Mouse (Mus musculus) gastrocnemius, postnatal 14 days (tissue): ENCODE measurements around the gene Slc2a5. TPM values are rescaled to one million over a fixed set of nuclear protein-coding genes. Genes with fewer than 3 reads are reported as not detected.
A peak's percentile ranks its signal among the peaks of the same experiment; 100 is the strongest.

Source experiments
- DNase-seq: peaks from one replicate; pipeline ENCODE4 v3.0.0; 2021; ENCODE audit warnings: mixed read lengths
- intact Hi-C: fragments of 180-260 bp; cut with DNase I; formaldehyde crosslinking; loops from one replicate; pipeline ENCODE4 v1.15.1; 2025; ENCODE audit warnings: low total_unique reads
- total RNA-seq, 2 experiments: library from RNA; stranded (reverse); gene quantifications; 2 replicates each; pipeline ENCODE4 v1.2.3; 2021

Slc2a5 gene
- total RNA-seq, 2 experiments from 2014 or later = 0.49 to 0.58 TPM

DNA sequence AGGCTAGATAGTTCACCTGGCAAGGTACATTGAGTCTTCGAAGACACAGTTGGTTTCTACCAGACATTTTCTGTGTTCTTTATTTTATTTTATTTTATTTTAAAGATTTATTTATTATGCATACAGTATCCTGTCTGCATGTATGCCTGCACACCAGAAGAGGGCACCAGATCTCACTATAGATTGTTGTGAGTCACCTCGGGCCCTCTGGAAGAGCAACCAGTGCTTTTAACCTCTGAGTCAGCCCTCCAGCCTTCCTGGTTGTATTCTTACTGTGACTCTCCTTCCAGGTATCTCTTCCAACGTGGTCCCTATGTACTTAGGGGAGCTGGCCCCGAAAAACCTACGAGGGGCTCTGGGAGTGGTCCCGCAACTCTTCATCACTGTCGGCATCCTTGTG lies 16.2 kb downstream of the Slc2a5 start:
- no peak for DNase-seq
- intact Hi-C loops = no loop called here

DNA sequence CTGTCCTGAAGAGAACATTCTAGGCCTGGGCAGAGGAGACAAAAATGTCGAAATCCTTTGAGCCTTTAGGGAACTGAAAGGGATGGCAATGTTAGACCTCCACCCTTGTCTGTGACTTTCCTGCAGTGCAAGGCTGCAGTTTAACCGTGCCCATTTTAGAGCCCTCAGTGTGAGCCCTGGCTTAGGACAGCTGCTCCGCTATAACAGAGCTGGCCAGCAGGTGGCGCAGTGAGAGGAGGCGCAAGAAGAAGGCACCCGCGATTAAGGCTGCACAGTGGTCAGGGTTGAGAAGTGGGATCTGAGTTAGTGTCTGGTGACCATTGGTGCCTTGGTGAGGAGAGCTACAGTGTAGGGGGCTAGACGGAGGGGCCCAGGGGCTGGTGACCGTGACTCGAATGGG lies 17.6 kb downstream of the Slc2a5 start:
- peak; percentile 81 for DNase-seq
- intact Hi-C loops = no loop called here

- DNase-seq = no peak
- intact Hi-C loops = no loop called here
Observed at GRCm38 (mm10) chr4:150137368-150138083, 18.4 kb downstream of the Slc2a5 start.

DNA sequence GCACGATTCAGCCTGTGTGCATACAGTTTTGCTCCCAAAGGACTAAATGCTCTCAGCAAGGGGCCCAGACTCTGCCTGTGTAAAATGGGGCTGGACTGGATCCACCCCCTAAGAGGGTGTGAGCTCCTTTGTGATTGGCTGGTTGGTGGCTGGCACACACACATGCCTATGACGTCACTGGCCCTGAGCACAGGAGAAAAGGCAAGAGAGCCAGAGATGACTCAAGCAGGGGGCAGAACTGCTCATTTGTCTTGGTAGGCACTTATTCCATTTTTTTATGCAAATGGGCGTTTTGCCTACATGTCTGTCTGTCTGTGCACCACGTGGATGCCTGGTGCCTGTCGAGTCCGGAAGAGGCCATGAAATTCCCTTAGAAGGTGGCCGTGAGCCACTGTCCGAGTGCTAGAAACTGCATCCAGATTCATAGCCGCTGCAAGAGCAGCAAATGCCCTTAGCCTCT lies 19.0 kb downstream of the Slc2a5 start:
- DNase-seq = peak; percentile 63
- intact Hi-C loops = no loop called here

GRCm38 (mm10) chr4:150139090-150139489 lies 20.0 kb downstream of the Slc2a5 start:
- no peak for DNase-seq
- intact Hi-C loops = no loop called here

- intact Hi-C loops = no loop called here
- no peak for DNase-seq
Observed at GRCm38 (mm10) chr4:150140346-150140745, 21.3 kb downstream of the Slc2a5 start.

GRCm38 (mm10) chr4:150144242-150144641 lies 25.2 kb downstream of the Slc2a5 start:
- intact Hi-C loops = no loop called here
- DNase-seq = no peak

GRCm38 (mm10) chr4:150146286-150146685 lies 27.2 kb downstream of the Slc2a5 start:
- intact Hi-C loops = no loop called here
- no peak for DNase-seq

DNA sequence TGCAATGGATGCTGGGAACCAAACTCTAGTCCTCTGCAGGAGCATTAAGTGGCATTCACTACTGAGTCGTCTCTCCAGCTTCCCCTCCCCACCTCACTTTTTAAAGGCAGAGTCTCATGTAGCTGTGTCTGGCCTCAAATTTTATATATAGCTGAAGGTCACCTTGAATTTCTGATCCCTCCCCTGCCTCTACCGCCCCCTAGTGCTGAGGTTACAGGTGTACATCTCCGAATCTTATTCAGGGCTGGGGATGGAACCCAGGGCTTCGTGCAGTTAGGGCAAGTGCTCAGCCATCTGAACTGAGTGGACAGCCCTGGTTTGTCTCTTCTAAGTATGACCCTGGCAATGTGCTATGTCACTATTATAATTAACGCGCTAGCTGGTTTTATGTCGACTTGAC lies 32.0 kb downstream of the Slc2a5 start:
- intact Hi-C loops = no loop called here
- no peak for DNase-seq

GRCm38 (mm10) chr4:150152483-150152882 lies 33.4 kb downstream of the Slc2a5 start:
- intact Hi-C loops = no loop called here
- no peak for DNase-seq

DNA sequence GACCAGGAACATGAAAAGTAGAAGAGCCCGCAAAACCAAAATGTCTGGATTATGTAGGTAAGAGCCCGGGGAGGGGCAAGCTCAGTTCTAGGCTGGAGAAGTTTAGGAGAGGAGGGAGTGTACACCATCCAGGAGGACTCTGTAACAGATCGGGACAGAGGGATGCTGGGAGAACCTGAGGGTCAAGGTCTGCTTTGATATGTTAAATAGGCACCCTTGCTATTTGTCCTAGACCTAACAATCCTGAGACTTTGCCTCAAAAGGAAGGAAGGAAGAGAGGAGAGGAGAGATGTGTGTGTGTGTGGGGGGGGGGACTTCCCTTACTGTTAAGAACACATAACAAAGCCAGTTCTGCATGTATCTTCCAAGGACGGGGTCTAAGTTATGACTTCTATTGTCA lies 36.2 kb downstream of the Slc2a5 start:
- intact Hi-C loops = no loop called here
- DNase-seq = no peak

DNA sequence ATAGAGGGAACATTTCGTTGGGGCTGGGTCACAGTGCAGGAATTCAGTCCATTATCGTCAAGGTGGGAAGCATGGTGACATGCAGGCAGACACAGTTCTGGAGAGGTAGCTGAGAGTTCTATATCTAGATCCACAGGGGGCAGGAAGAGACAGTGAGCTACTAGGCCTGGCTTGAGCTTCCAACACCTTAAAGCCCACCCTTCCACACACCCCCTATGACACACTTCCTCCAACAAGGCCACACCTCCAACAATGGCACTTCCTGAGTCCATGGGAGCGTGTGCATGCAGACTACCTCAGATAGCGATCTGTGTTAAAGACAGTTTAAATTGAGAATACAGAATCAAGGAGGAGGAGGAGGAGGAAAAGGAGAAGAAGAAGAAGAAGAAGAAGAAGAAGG lies 36.6 kb downstream of the Slc2a5 start:
- intact Hi-C loops = no loop called here

GRCm38 (mm10) chr4:150157348-150157882 lies 38.3 kb downstream of the Slc2a5 start:
- intact Hi-C loops = no loop called here
- no peak for DNase-seq

More for the DNA sequence above, 36.6 kb downstream of the Slc2a5 start:
- DNase-seq = no peak

GRCm38 (mm10) chr4:150159458-150159857 lies 40.4 kb downstream of the Slc2a5 start:
- no peak for DNase-seq
- intact Hi-C loops = no loop called here

- no peak for DNase-seq
- intact Hi-C loops = no loop called here
Observed at GRCm38 (mm10) chr4:150162561-150163169, 43.6 kb downstream of the Slc2a5 start.

DNA sequence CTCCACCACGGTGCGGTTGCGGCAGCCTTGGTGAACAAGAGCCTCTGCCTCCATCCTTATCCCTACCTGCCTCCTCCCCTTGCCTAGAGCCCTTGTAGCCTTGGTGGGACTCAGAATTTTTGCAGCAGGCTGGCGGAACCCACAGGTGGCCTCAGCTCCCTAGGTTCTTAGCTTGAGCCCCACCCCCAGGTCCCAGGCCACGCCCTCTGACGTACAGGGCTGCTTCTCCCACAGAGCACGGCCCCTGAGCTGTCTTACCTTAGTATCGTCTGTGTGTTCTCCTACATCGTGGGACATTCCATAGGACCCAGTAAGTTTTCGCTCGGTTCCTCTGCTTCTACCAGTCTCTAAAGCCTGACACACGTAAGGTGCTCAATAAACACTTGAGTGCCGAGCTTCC lies 45.8 kb downstream of the Slc2a5 start:
- intact Hi-C loops = no loop called here
- no peak for DNase-seq

DNA sequence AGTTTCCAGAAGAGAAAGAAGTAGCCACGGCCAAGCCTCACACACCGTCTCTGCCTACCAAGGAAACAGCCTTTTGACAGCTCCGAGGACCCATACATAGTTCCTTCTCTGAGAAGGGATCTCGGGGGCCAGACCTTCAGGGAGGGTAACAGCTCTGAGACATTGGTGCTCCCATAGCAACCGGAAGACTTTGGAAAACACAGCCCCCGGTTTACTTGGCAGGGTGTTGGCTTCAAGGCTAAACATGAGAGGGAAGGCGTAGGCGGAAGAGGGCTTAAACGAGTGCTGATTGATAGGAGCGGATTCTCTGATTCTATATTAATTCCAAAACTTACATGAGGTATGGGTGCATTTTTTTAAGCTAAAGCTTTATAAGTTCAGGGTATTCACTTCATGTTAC lies 49.3 kb downstream of the Slc2a5 start:
- no peak for DNase-seq
- intact Hi-C loops = no loop called here

- no peak for DNase-seq
- intact Hi-C loops = loop anchor here (5.0 kb wide), 2 partner anchors 45 to 75 kb away; no protein-coding TSS in a partner anchor
Observed at GRCm38 (mm10) chr4:150172107-150172506, 53.0 kb downstream of the Slc2a5 start.

GRCm38 (mm10) chr4:150173281-150173680 lies 54.2 kb downstream of the Slc2a5 start:
- no peak for DNase-seq
- intact Hi-C loops = loop anchor here (5.0 kb wide), 2 partner anchors 44 to 74 kb away; no protein-coding TSS in a partner anchor

DNA sequence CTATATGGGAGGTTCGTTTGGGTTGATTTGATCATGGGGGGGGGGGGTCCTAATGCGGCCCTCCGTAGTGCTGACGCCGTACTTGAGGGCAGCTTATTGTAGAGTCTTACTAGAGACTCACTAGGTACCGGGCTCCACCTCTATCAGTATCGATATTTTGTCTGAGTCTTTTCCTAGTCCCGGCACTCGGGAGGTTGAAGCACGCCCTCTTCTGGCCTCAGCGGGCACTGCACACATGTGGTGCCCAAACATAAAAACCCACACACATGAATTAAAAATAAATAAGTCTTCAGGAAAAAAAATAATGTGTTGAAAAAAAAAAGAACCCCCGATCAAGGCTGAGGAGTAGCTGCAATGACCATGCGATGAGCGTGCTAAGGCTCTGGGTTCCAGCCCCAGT lies 54.9 kb downstream of the Slc2a5 start:
- DNase-seq = no peak
- intact Hi-C loops = loop anchor here (5.0 kb wide), 2 partner anchors 43 to 73 kb away; no protein-coding TSS in a partner anchor

- DNase-seq = peak; percentile 40
- intact Hi-C loops = no loop called here
Observed at GRCm38 (mm10) chr4:150176535-150176934, 57.5 kb downstream of the Slc2a5 start.
